Mouse (Mus musculus): ENCODE measurements around the gene Scarb1.

DNA sequence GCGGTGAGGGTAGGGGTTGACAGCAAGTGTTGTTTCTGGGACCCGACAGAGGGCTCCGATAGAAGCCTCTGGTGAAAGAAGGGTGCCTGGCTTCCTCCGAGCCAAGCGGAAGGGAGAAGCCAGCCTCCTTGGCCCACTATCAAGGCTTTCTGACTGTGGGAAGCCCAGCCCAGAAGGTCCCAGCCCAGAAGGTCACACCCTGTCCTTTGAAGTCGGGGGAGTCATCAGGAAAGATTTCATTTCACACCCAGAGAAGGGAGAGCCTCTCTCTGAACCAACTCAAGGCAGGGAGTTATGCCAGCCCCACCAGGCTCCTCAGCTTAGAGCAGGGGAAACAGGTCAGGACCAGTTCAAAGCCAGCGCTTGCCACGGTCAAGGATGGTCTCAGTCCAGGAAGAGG is 88.2 kb downstream of the Scarb1 start:
- TF ChIP-seq GATA1 (IDR thresholded peaks at IDR 0.05; ENCODE audit: low read length) (no peak), TAL1 (IDR thresholded peaks at IDR 0.05; ENCODE audit: low read length) (no peak)
